Mouse (Mus musculus) lung, embryonic 16.5 days (tissue): Measurements from ENCODE around the gene Usp5. TPM values are rescaled to one million over a fixed set of nuclear protein-coding genes. Genes with fewer than 3 reads are reported as not detected.

Experiments used
- ATAC-seq: fragments of 200-750 bp; cut with Nextera tagmentation; 2 replicates; pipeline ENCODE4 v1.8.0; 2017; ENCODE audit warnings: low read depth, mild to moderate bottlenecking, moderate library complexity
- H3K27ac ChIP-seq: fragments of 300-500 bp; sonication (generic); 2 replicates; pipeline ENCODE4 v1.5.1; 2014; ENCODE audit warnings: mild to moderate bottlenecking, control low read depth, low read length
- H3K27me3 ChIP-seq: fragments of 300-500 bp; sonication (generic); 2 replicates; pipeline ENCODE4 v1.6.1; 2014; ENCODE audit warnings: low read depth, low read length, mixed read lengths; ENCODE audit not compliant: control insufficient read depth, insufficient read depth
- H3K36me3 ChIP-seq: fragments of 300-500 bp; sonication (generic); 2 replicates; pipeline ENCODE4 v1.6.1; 2014; ENCODE audit warnings: low read length; ENCODE audit not compliant: control insufficient read depth, insufficient read depth
- H3K4me1 ChIP-seq: fragments of 300-500 bp; sonication (generic); replicated peaks from 2 replicates; pipeline ENCODE4 v1.6.1; 2014; ENCODE audit warnings: low read length, mixed read lengths; ENCODE audit not compliant: control insufficient read depth, insufficient read depth
- H3K4me2 ChIP-seq: fragments of 300-500 bp; sonication (generic); 2 replicates; pipeline ENCODE4 v1.6.1; 2014; ENCODE audit warnings: low read depth, low read length, control low read depth
- H3K4me3 ChIP-seq: fragments of 300-500 bp; sonication (generic); 2 replicates; pipeline ENCODE4 v1.5.1; 2014; ENCODE audit warnings: mild to moderate bottlenecking, low read length, control low read depth
- H3K9ac ChIP-seq: fragments of 300-500 bp; sonication (generic); 2 replicates; pipeline ENCODE4 v1.6.1; 2014; ENCODE audit warnings: low read length, control low read depth
- H3K9me3 ChIP-seq: fragments of 300-500 bp; sonication (generic); 2 replicates; pipeline ENCODE4 v1.6.1; 2016; ENCODE audit warnings: low read length; ENCODE audit not compliant: control insufficient read depth
- WGBS: fragments of 180-500 bp; shearing (Covaris S2); extraction: QIAGEN DNeasy Blood & Tissue Kit; methylation state at CpG from one replicate; pipeline ENCODE4 v1.1.7; 2014; 5-methylcytosine and 5-hydroxymethylcytosine counted together
- polyA plus RNA-seq: library from polyadenylated mRNA; unstranded; fragments of >200 nt; fragmentation: Nextera tagmentation; extraction: Ambion mirVana; gene quantifications from 2 replicates; pipeline ENCODE4 v1.2.1, GENCODE M21; 2015

Usp5 gene
- polyA plus RNA-seq, 1 experiment from 2014 or later = 139 TPM

DNA sequence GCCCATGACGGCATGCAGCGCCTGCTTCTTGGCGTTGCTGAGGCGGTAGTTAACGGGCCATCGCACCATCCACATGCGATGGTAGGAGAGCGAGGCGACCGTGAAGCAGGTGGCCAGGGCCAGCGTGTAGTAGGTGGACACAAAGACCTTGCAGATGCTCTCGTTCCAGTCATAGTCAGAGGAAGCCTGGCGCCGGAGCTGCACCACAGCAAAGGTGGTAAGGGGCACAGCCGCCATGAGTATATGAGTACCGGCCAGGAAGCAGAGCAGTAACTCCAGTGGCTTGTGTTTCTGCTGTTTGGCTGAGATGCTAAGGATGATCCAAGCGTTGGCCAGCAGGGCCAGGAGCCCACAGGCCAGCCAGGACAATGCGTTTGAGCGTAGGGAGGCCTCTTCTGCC, 32.0 kb upstream of the Usp5 start:
- H3K4me2 ChIP-seq = no peak overlapping the region
- H3K9me3 ChIP-seq = no peaks in the 10 kb centered on the region
- peaks cover 22% of the 10 kb centered on the region for H3K4me1 ChIP-seq
- H3K27me3 ChIP-seq = peaks cover 44% of the 10 kb centered on the region
- H3K36me3 ChIP-seq = no peaks in the 10 kb centered on the region
- H3K4me3 ChIP-seq = no peak overlapping the region
- ATAC-seq = no peak
- H3K9ac ChIP-seq = no peak overlapping the region
- H3K27ac ChIP-seq = no peak overlapping the region
- WGBS = 74% methylated on average over 19 of the region's 19 CpGs

DNA sequence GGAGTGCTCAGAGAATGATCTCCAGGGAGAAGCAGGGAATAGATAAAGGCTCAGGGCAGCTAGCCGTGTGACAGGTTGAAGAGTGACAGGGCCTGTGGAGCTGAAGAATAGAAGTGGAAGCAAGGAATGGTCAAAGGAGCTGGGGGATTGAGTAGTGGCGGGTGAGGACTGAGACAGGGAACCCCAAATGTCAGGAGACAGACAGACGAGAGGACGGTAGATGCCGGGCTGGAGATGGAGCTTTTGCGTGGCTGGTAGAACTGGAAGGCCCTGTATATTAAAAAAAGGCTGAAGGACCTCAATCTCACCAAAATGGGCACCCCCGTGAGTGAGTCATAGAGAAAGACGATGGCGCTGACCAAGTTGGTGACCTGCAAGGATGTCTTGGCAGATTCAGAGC, 31.2 kb upstream of the Usp5 start:
- WGBS = 81% methylated on average over 9 of the region's 9 CpGs
- Histone ChIP-seq H3K27me3 (peaks cover 42% of the 10 kb centered on the region), H3K9me3 (no peaks in the 10 kb centered on the region), H3K36me3 (no peaks in the 10 kb centered on the region), H3K4me2 (no peak overlapping the region), H3K4me3 (no peak overlapping the region), H3K27ac (no peak overlapping the region), H3K4me1 (peaks cover 24% of the 10 kb centered on the region), H3K9ac (no peak overlapping the region)
- no peak for ATAC-seq

DNA sequence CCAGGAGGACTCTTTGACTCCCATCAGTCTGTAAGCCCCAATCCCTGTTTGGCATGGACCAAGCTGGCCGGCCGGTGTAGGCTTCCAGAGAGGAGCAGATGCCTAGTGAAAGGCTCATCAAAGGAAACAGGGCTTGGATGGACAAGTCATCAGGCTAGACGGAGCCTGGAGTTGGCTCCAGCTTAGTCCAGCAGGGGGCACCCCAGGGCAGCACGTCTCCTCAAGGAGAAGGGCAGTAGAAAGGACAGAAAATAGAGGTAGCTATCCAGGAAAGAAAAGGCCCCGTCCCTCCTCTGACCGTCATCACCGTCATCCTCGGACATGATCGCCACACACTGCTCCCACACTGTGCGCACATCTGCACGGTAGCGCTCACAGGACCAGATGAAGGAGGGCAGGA, 30.4 kb upstream of the Usp5 start:
- Histone ChIP-seq H3K4me1 (peaks cover 24% of the 10 kb centered on the region), H3K27ac (no peak overlapping the region), H3K36me3 (no peaks in the 10 kb centered on the region), H3K9ac (no peak overlapping the region; the same call in 1 of the 2 replicates), H3K4me2 (no peak overlapping the region), H3K4me3 (no peak overlapping the region), H3K9me3 (no peaks in the 10 kb centered on the region), H3K27me3 (peaks cover 37% of the 10 kb centered on the region)
- ATAC-seq = peak; percentile 26
- WGBS = 5% methylated on average over 12 of the region's 12 CpGs

DNA sequence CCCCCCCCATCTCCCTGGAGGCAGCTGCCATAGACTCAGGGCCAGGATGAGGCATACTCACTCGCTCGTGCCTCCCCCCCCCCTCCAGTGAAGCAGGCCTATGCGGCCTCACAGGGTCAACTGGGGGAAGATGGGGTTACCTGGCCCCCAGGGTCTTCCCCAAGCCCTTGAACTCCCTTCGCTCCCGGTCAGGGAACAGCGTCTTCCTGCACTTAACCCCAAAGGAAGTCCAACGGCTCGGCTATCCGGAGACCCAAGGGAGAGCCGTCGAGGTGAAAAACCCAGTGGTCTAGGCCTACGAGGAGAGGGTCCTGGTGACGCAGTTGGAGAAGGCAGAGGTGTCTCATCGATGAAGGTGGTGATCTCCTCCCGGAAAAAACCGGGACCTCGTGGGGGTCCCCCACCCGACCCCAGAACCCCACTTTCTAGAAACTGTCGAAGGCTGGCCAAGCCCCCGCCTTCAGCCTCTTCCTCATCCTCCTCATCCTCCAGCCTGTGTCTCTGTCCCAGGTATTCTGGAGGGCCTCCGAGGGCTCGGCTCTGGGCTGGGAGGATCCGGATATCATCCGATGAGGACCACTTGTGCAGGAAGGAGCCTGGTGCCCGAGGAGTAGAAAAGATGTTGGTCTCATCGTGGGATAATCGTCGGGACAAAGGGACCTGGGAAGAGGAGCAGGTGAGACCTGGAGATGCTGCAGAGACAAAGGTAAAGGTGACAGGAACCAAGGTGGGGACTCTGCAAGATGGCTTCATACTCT, 29.5 kb upstream of the Usp5 start:
- ATAC-seq = no peak
- 0 out of 2 replicates have a peak overlapping the region, but pooled peaks have one; percentile 97 for H3K4me2 ChIP-seq
- no peak overlapping the region for H3K9ac ChIP-seq
- 67% methylated on average over 28 of the region's 28 CpGs for WGBS
- H3K36me3 ChIP-seq = no peaks in the 10 kb centered on the region
- H3K4me3 ChIP-seq = no peak overlapping the region
- no peaks in the 10 kb centered on the region for H3K9me3 ChIP-seq
- H3K27me3 ChIP-seq = peaks cover 28% of the 10 kb centered on the region
- peaks cover 20% of the 10 kb centered on the region for H3K4me1 ChIP-seq
- H3K27ac ChIP-seq = no peak overlapping the region

DNA sequence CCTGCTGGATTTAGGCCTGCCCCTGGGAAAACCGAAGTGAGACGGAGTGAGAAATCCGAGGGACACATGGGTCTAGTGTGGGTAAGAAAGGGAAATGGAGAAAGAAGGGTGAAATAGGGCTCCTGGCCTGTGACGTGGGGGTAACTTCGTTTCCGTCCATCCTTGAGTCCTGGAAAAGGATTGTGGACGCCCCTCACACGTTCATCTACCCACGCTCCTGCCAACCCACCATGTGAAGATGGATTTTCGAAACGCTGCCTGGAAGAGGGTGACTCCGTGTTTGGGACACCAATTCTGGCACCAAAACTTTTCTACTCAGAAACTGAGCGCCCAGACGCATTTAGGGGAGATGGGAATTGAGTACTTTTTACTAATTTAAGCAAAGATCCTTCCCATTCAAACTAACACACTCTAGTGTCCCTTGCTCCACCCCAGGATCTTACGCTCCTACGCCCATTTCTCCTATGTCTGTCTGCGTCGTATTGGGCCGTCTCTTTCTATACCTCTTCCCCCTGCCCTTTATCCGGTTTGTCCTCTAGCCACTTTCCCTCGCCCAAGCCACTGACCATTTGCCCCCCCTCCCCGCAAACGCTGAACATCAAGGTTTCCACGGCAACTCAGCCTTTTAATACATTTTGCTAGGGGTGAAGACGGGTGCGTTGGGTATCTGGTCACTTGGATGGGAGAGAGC, 28.7 kb upstream of the Usp5 start:
- peak overlapping the region; percentile 87 for H3K27ac ChIP-seq
- H3K9me3 ChIP-seq = no peaks in the 10 kb centered on the region
- H3K4me1 ChIP-seq = peaks cover 14% of the 10 kb centered on the region
- peak overlapping the region; percentile 89 for H3K9ac ChIP-seq
- WGBS = 17% methylated on average over 26 of the region's 26 CpGs
- ATAC-seq = no peak
- H3K4me3 ChIP-seq = peak overlapping the region; percentile 79
- no peaks in the 10 kb centered on the region for H3K36me3 ChIP-seq
- peaks cover 26% of the 10 kb centered on the region for H3K27me3 ChIP-seq
- H3K4me2 ChIP-seq = peak overlapping the region; percentile 97

DNA sequence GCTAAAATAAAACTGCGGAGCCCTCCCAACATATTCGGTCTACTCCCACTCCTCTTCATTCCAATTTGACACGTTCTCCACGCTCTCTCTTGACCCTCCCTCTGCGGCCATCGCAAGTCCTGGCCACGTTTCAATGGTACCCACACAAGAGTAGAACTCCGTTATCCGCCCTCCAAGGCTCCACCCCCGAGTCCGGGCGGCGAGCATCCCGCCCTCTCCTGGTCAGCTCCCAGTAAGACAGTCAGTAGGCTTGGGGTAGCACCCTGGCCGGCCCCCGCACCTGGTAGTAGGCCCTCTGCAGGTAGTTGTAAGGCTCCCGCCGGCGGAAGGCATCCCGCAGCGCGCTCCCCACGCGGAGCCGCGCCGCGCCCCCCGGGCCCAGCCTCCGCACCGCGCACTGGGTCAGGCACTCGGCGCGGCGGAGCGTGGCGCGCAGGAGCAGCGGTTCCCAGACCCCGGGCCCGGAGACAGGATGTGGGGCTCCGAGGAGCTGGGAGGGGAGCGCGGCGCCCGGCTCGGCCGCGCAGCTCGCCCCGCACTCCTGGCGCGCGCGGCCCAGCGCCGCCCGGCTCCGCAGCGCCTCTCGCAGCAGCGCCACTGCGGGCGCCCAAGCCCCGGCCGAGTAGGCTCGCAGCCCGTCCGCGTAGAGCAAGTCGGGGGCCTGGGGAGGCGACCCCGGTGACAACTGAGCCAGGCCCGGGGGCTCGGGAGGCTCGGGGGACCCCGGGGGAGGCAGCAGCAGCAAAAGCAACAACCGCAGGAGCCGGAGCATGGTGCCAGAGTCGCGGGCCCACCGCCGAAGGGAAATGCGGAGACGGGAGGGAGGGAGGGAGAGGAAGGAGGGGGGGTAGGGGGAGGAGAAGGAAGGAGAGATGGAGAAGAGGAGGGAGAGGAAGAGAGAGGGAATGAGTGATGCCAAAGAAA, 27.9 kb upstream of the Usp5 start, which contains the start of gene P3h3:
Gene P3h3 (minus strand): TSS at position 837 of the 924 bp plus-strand sequence.
- no peaks in the 10 kb centered on the region for H3K36me3 ChIP-seq
- H3K4me3 ChIP-seq = peak within 1 kb of the TSS; percentile 79
- peak within 1 kb of the TSS; percentile 89 for H3K9ac ChIP-seq
- WGBS = under 1% methylated on average over 62 of the region's 86 CpGs
- peak within 1 kb of the TSS; percentile 87 for H3K27ac ChIP-seq
- peaks cover 13% of the 10 kb centered on the region for H3K4me1 ChIP-seq
- H3K27me3 ChIP-seq = peaks cover 24% of the 10 kb centered on the region
- peak within 1 kb of the TSS; percentile 97 for H3K4me2 ChIP-seq
- ATAC-seq = peak; percentile 87
- no peaks in the 10 kb centered on the region for H3K9me3 ChIP-seq

DNA sequence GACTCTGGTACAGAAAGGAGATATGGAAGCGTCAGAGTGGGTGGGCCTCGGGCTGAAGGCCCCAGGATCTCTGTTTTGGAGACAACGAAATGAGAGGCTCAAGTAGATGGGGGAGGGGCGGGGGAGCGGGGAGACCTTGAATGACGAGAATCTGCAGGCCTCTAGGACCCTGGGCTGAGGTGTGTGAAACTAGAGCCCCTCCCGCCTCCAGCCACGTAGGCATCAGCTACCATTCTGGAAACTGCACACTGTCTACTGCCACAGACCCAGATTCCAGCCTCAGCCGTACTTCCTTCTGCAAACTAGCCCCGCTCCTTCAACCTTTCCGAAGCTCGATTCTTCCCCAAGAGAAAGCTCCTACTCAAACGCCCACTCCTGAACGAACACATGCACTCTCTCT, 27.0 kb upstream of the Usp5 start:
- H3K36me3 ChIP-seq = no peaks in the 10 kb centered on the region
- peak overlapping the region; percentile 79 for H3K4me3 ChIP-seq
- peaks cover 13% of the 10 kb centered on the region for H3K4me1 ChIP-seq
- peak overlapping the region; percentile 38; the same call in 1 of the 2 replicates for H3K9ac ChIP-seq
- no peak overlapping the region for H3K27ac ChIP-seq
- 6% methylated on average over 14 of the region's 14 CpGs for WGBS
- H3K27me3 ChIP-seq = peaks cover 19% of the 10 kb centered on the region
- H3K9me3 ChIP-seq = no peaks in the 10 kb centered on the region
- ATAC-seq = no peak
- peak overlapping the region; percentile 97 for H3K4me2 ChIP-seq

DNA sequence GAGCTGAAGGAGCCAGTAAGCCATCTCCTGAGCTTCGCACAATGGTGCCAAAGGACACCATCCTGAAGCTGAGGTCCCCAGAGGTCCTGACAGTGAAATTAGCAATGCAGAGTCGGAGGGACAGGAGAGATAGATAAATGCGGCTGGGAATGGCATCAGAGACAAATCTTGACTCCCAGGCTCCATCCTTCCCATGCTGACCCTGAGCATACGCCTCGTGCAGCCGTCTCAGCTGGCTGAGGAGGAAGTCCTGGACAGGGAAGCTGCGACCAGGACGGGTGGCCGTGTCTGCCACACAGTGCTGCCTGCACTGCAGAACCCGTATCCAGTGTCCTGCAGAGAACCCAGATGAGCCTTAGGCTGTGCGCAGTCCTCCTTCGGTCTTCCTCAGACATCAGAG, 25.4 kb upstream of the Usp5 start:
- Histone ChIP-seq H3K4me3 (no peak overlapping the region), H3K27me3 (peaks cover 14% of the 10 kb centered on the region), H3K27ac (no peak overlapping the region), H3K4me1 (peaks cover 13% of the 10 kb centered on the region), H3K9ac (no peak overlapping the region), H3K9me3 (no peaks in the 10 kb centered on the region), H3K4me2 (no peak overlapping the region), H3K36me3 (no peaks in the 10 kb centered on the region)
- 69% methylated on average over 12 of the region's 12 CpGs for WGBS
- ATAC-seq = no peak
